Mouse (Mus musculus): ENCODE data around the gene Arl15.
"Not testable (repeated sequence)": the region's sequence is repeated elsewhere in the genome, so short reads cannot be mapped to it uniquely, and the experiment has no call there.

The Arl15 gene

DNA sequence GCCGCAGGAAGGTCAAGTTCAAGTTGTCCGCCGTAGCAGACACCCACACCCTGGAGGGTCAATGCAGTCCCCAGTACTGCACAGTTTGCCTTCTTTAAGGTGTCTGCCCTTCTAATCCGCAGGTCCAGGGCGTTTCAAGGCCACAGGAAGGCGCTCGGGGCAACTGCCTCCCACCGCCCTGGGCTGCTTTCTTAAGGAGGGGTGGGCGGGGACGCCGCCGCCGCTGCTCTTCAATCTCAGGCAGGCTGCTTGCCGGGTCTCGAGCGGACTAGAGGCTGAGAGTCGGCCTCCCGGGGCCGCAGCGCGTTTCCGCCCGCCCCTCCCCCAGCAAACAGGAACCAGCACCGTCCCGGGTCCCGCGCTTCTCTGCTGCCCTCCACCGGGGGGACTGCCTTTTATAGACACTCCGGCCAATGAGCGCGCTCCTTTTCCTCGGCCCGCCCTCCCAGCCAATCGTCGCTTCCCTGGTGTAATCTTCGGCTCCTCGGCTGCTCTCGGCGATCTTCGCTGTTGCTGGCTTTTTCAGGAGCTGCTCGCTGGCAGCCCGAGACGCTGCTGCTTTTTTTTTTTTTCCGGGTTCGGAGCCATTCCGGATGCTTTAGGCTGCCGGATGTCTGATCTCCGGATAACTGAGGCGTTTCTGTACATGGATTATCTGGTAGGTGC, at the start of gene Arl15:
Gene Arl15, plus strand, starts transcription at position 467 of the 666 bp plus-strand sequence.
- peak; percentile 97 for DNase-seq (ENCODE audit: low read depth, low spot score)

DNA sequence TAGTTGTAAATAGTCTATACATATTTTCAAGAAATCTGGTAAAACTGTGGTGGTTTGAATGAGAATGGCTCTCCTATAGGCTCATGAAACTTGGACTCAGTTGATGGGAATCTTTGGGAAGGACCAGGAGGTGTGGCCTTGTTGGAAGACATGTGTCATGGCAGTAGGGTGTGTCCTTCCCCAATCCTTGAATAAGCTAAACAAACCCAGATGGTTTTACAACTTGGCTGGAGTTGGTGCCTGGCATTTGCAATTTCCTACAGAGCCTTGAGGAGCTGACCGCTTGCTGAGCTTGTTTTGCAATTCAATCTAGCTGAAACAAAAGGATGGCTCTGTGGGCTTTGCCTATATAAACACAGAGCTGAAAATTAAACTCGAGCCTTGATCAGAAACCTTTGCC, 49.0 kb upstream of the Arl15 start:
- no peak for DNase-seq (ENCODE audit: low read depth, low spot score)

DNA sequence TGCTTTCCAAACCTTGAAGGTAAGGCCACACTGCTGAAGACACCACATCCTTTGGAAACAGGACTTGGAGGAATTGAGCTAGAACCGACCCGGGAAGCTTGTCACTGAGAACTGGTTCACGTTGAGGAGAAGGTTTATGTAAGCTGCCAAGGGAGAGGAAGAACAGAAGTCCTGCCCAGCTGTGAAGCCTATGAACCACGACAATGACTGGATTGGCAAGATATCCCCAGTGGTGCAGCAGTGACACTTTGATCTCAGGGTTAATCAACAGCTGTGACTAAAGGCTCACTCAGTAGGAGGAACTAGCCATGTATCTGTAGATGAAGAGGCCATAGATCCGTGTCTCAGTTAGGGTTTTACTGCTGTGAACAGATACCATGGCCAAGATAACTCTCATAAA, 43.5 kb upstream of the Arl15 start:
- no peak for DNase-seq (ENCODE audit: low read depth, low spot score)

DNA sequence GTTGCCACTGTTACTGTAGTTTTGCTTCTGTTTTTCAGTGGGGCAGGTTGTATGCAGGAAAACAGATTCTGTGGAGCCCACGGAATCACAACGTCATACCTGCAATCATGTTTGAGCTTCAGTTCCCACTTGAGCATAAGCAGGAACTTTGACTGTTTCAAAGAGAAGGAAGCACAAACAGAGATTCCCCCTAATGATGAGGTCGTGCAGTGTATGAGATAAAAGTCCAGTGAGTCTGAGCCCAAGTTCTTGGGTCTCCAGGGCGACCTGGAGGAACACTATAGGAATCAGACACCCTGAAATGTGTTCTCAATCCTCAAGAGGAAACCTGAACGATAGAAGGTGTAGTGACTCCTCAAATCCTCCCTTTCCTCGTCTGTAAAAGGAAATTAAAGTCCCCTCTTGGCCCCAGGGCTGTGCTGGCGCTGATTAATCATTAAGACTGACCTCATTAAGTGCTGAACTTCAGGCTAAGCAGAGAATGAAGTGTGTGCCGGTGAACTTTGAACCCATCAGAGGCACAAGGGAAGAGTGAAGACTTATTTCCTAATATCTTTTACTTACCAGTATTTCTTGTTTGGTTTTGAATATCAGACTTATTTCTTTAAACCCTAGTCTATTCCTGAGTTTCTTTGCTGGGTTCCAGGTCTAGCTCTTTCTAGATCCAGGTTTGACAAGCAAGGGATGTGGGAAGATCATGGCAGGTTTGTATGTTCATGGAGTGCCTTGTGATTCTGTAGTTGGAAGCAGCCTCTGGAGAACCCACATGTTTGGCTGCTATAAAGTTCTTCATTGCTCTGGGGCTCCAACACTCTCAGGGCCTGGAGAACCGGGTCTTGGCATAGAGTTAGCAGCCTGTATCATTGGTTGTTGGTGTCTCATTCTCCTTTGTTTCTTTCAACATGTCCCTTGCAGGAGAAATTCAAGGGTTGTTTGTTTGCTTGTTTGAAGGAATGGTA, 39.3 kb upstream of the Arl15 start:
- no peak for DNase-seq (ENCODE audit: low read depth, low spot score)

DNA sequence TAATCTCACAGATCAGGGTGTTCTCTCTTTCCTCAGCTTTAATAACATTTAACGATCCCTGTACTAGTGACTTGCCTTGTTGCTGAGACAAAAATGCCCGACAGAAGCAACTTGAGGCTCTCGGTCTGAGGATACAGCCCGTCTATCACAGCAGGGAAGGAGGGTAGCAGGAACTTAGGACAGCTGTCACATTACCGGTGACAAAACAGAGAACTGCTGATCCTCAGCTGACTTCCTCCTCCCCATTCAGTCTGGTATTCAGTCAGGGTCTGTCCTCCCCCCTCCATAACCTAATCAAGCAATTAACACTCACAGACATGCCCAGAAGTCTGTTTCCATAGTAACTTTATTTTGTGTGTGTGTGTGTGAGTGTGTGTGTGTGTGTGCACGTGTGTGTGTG, 38.5 kb upstream of the Arl15 start:
- DNase-seq (ENCODE audit: low read depth, low spot score): no peak

DNA sequence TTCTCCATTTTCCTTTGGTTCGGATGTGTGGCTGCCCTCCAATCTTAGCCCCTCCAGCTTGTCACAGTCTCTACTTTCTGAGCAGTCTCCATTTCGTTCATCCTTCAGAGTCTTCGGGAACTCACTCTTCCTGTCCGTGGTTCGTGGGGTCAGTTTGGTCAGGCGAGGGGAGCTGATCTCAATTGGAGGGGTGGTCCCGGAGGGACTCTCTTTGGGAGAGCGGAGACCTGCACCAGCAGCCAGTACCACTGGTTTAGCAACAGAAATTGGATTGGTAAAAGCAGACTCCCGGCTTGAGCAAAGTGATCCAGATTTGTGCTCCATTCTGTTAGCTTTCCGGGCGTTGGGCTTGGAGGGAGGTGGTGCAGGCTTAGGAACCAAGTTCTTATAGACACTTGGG, 32.6 kb upstream of the Arl15 start:
- DNase-seq (ENCODE audit: low read depth, low spot score): no peak

DNA sequence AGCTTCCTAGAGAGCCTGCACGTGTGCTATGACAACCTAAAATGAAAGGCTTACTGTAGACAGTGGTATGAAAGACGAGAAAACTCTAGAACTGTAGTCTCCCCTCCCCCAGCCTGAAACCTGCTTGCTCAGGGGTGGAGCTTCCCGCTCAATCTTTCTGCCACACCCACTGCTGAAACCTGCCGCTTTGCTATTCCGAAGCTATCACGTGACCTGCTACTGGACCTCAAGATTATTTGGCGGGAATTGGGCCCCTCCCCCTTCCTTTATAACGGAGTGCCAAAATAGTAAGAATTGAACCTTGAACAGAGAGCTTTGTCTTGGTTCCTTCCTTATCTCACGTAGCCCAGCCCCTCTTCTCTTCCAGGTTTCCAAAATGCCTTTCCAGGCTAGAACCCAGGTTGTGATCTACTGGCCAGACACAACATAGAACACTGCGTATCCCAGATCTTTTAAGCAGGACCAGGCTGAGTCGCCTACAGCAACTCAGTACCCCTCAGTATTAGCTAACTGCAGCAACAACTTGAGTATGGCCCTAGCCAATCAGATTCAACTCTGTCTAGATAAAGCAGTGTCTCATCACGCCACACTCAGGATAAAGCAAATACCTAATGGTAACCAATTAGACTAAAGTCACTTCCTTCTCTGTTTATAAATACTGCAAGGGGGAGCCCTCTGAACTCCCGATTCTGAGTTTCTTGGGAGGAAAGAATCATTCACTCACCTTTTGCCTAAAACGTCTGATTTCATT, 31.4 kb upstream of the Arl15 start:
- DNase-seq (ENCODE audit: low read depth, low spot score): no peak

DNA sequence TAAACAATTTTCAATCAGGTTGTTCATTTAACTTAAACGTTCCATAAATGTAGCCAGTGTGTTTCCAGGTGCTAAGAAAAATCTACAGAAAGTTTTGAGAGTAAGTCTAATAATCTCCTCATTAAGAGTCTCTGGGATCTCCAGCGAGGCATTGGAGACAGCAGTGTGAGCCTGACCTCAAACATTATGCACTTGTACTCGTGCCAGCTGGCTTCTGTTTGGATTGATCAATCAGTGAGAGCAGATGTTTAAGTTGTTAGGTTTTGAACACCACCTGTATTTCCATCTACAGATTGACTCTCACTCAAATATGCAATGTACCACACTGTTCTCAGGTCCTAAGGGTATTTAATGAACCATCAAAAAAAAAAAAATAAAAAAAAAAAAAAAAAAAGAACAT, 28.9 kb upstream of the Arl15 start:
- no peak for DNase-seq (ENCODE audit: low read depth, low spot score)

DNA sequence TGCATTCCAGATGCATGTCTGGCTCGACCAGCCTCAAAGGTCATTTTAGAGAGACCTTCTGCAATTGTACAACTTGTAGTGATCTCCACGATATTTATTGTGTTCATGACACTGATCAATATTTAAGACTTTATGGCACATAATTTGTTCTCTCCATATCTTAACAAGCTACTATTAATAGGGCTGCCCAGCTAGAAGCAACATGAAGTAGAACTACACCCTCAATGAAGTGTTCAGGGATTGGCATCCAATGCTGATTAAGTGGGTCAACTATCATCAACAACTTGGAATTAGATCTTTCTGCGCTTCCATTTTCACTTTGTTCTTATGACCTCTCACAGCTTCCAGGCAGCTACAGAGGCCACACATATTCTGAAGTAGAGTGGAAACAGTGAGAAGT, 24.5 kb upstream of the Arl15 start:
- no peak for DNase-seq (ENCODE audit: low read depth, low spot score)

DNA sequence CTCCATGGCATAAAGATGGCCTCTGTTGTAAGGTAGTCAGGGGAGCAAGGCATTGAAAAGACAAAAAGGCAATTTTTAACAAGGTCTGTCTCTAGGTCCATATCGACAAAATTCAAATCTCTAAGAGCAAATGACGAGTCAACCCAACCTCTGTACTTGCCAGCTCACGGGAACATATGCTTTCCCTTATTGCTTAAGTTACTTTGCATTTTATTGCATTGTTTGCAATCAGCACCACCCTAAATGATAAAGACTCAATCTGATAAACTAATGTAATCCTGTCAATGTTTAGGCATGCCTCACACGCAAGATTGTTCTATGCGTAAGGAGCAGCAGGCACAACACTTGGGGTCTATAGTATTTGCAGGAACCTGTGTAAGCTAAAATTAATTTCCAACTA, 24.0 kb upstream of the Arl15 start:
- DNase-seq (ENCODE audit: low read depth, low spot score): no peak

DNA sequence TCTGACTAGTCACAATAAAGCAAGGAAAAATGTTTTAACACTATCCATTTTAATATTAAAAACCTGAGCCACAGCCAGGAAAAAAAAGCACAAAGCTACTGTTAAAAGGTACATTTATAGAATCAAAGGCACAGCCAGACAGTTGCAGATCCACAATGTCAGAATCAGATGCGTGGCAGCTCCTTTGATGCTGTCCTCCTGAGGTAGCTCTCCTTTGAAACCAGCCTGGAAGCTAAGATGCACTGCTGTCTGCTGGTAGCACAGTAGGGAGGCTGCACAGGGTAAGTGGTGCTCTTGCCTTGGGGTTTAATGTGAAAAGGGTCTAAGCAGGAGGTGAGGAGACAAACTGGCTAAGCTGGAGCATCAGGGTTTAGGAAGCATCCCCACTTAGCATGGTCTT, 23.0 kb upstream of the Arl15 start:
- no peak for DNase-seq (ENCODE audit: low read depth, low spot score)

DNA sequence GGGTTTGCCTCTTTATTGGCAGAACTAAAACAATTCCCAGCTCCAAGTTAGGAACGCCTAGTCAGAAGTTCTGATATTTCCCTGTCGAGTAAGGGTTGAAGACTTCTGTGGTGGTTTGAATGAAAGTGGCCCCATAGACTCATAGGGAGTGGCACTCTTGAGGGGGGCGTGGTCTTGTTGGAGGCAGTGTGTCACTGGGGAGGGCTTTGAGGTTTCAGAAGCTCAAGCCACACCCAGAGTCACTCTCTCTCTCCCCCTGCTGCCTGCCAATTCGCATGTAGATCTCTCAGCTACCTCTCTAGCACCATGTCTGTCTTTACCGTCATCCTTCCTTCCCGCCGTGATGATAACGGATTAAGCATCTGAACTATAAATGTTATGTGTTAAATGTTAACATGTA, 19.5 kb upstream of the Arl15 start:
- DNase-seq (ENCODE audit: low read depth, low spot score): no peak

DNA sequence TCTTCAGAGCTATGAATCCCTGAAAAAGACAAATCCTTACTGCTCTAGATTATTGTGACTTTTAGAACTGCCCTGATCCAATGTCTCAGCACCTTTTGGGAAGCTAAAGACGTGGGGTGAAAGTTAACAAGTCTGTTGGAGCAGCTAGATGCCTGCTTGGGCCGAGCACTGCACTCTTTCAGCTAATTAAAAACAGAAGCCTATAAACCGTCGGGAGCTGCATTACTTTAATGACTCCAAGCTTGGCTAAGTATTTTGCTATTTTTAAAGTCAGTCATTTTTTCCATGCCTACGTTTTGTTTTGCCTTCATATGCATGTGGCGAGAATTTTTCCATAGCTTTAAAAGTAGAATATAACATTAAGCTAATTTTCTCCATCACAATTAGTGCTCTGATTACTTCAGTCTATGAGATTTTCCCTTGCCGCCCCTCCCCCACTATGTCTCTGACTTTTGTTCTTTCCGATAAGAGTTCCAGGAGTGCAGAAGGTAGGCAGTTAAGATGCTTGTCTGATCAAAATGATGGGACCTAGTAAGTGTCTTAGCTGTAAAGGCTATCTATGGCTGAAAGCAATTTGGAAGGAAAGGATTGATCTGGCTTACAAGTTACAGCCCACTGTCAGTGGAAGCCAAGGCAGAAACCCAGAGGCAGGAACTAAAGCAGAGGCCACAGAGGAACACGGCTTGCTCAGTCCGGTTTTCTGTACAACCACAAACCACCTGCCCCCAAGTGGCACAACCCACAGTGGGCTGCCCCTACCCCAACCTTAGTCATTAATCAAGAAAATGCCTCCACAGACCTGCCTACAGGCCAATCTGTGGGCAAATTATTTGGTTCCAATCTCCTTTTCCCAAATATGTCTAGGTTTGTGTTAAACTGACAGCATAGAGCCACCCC, 18.8 kb upstream of the Arl15 start:
- DNase-seq (ENCODE audit: low read depth, low spot score): peak; percentile 60

DNA sequence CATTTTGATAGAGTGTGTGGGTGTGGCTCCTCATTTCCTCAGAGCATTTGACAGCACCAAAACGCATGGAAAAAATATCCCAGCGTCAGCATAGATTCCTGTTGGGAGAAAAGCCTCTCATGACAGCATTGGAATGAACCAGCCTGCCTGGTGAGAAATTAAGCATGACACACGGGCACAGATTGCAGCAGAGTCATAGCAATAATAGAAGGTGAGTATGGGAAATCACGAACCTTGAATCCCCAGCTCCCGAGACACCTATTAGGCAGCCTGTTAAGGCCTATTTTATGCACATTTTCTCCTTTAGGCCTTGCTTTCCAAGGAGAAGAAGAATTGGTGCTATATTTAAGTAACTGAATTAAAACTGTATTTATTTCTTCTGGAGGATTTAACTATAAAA, 8.5 kb upstream of the Arl15 start:
- no peak for DNase-seq (ENCODE audit: low read depth, low spot score)

DNA sequence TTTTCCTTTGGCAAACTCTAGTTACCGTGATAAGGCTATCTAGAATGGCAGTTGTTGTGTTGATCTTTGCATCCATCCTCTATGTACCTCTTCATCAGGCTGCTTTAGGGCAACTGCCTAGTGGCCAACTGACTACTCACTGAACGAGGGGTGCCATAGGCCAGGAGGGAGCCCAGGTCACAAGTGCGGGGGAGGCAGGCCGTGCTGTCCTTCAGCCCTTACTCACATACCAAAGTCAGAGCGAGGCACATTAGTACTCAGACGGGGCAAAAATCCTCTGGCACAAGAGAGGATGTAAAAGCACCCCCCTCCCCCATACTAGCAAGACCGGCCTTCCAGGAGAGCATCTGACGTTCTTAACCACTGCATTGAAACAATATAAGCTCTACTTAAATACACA, 7.2 kb upstream of the Arl15 start:
- DNase-seq (ENCODE audit: low read depth, low spot score): no peak

DNA sequence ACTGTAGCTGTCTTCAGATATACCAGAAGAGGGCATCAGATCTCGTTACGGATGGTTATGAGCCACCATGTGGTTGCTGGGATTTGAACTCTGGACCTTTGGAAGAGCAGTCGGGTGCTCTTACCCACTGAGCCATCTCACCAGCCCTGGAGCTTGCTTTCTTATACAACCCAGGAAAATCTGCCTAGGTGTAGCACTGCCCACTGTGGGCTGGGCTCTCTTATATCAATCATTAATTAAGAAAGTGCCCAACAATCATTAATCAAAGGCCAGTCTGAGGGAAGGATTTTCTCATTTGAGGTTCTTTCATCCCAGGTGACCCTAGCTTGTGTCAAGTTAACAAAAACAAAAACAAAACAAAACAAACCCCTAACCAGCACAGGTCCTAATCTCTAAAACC, 4.3 kb upstream of the Arl15 start:
- DNase-seq (ENCODE audit: low read depth, low spot score): not testable (repeated sequence)

DNA sequence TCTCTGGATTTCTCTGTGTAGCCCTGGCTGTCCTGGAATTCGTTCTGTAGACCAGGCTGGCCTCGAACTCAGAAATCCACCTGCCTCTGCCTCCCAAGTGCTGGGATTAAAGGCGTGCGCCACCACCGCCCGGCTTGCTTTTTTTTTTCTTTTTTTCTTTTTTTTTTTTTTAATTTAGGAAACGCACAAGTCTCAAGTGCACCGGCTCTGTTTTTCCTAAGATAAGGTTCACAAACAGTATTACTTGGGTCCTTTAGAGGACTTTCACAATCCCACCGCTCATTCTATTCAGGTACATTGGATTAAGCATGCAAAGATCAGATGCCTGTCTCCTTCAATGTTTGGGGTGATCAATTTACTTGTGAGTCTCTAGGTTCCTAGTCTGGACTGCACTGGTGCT, 668 bp upstream of the Arl15 start:
- DNase-seq (ENCODE audit: low read depth, low spot score): no peak

DNA sequence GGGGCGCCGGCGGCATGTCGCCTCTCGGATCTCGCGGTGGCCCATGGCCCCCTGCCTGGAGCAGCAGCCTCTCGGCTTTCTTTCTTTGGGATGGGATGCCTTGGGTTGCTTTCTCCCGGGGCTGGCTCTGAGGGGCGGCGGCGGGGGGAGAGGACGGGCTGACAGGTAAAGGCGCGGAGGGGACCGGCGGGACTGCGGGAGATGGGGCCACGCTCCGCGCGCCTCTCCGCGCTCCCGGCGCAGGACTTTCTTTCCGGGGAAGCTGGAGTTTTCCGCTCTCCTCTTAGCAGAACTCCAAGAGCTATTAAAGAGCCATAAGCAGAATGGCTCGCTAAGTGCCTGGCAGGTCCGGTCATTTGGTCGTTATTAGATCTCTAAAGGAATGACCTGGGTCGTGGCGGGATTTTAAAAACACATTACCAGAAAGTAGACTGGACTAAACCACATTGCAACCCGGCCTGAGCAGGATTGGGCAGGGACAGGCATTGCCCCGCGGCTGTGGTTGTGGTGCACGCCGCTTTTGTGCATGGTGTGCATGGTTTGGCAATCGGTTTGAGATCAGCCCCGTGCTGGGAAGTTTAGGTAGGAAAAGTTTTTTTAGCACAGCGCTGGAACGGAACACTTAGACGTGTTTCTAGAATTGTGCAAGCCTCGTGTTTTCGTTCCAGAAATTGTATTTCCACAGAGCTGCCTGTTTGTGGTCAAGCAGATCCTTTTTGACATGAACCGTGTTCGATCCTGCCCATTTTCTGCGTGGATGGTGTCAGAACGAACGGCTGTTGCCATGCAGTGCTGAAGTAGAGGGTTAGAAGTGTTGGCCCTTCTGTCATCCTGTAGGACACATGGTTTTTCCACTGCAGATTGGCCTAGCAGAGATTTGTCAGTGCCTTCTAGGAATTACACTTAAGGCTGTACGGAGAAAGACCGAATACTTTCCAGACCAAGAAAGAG, 675 bp downstream of the Arl15 start:
- peak; percentile 52 for DNase-seq (ENCODE audit: low read depth, low spot score)

DNA sequence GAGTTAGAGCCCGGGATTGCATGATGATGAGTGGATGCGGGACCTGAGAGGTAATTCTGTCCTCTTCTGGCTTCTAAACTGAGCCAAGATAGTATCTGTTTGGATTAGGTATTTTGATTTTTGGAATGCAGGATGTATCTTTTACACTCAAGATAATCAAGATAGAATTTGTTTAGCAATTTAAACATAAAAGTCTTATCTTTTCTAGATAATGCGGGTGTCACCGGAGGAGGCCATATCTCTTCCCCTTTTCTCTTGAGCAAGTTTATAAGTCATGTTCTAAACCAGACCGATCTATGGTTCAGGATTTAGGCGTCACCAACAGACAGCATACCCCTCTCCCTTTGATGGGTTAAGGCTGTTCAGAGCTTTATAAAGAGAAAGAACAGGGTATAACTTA, 3.1 kb downstream of the Arl15 start:
- DNase-seq (ENCODE audit: low read depth, low spot score): no peak

DNA sequence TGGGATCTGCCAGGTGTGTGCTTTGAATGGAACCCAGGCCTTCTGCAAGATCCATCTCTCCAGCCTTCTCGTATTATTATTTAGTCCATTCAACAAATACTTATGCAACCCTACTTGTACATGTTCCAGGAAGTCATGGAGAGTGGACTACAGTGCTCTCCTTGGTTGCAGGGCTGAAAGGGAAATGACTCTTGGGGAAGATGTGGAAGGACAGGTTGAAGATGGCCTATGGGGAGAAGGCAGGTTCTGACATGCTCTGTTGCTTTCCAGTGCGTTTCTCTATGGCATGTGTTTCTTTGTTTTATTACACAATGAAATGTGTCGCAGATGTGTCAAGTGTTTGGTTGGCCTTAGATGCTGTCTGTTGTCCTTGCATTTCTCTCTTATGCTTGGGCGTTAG, 5.1 kb downstream of the Arl15 start:
- no peak for DNase-seq (ENCODE audit: low read depth, low spot score)

All from forelimb bud, embryonic 11.5 days (tissue).